Mouse (Mus musculus) neural tube, embryonic 15.5 days (tissue): ENCODE data around the gene Akt1. TPM values are rescaled to one million over a fixed set of nuclear protein-coding genes. Genes with fewer than 3 reads are reported as not detected.

Source experiments
- ATAC-seq: fragments of 200-750 bp; cut with Nextera tagmentation; 2 replicates; pipeline ENCODE4 v1.8.0; 2017; ENCODE audit warnings: mild to moderate bottlenecking, moderate TSS enrichment, moderate library complexity; ENCODE audit not compliant: low FRiP score
- H3K27ac ChIP-seq: fragments of 300-500 bp; sonication (generic); replicated peaks from 2 replicates; pipeline ENCODE4 v1.5.1; 2015; ENCODE audit warnings: mild to moderate bottlenecking, inconsistent platforms
- H3K27me3 ChIP-seq: fragments of 300-500 bp; sonication (generic); replicated peaks from 2 replicates; pipeline ENCODE4 v1.6.1; 2015; ENCODE audit warnings: inconsistent platforms
- H3K36me3 ChIP-seq: fragments of 300-500 bp; sonication (generic); 2 replicates; pipeline ENCODE4 v1.6.1; 2015; ENCODE audit warnings: inconsistent platforms
- H3K4me1 ChIP-seq: fragments of 300-500 bp; sonication (generic); 2 replicates; pipeline ENCODE4 v1.6.1; 2015; ENCODE audit warnings: inconsistent platforms
- H3K4me2 ChIP-seq: fragments of 300-500 bp; sonication (generic); 2 replicates; pipeline ENCODE4 v1.6.1; 2015; ENCODE audit warnings: inconsistent platforms, mild to moderate bottlenecking, moderate library complexity
- H3K4me3 ChIP-seq: fragments of 300-500 bp; sonication (generic); replicated peaks from 2 replicates; pipeline ENCODE4 v1.5.1; 2015; ENCODE audit warnings: mild to moderate bottlenecking, inconsistent platforms
- H3K9ac ChIP-seq: fragments of 300-500 bp; sonication (generic); replicated peaks from 2 replicates; pipeline ENCODE4 v1.6.1; 2015; ENCODE audit warnings: mild to moderate bottlenecking, inconsistent platforms
- H3K9me3 ChIP-seq: fragments of 300-500 bp; sonication (generic); replicated peaks from 2 replicates; pipeline ENCODE4 v1.6.1; 2016; ENCODE audit warnings: inconsistent platforms
- WGBS: fragments of 180-500 bp; shearing (Covaris S2); methylation state at CpG from one replicate; pipeline ENCODE4 v1.1.7; 2015; ENCODE audit warnings: mixed read lengths; 5-methylcytosine and 5-hydroxymethylcytosine counted together
- polyA plus RNA-seq: library from polyadenylated mRNA; unstranded; fragments of >200 nt; fragmentation: Nextera tagmentation; extraction: Ambion mirVana; gene quantifications from 2 replicates; pipeline ENCODE4 v1.2.1, GENCODE M21; 2015

Gene Akt1
- polyA plus RNA-seq, 1 experiment from 2014 or later, result 120 TPM

GRCm38 (mm10) chr12:112679027-112679996 is 4.6 kb upstream of the Akt1 start:
- Histone ChIP-seq H3K9me3 (no peaks in the 10 kb centered on the region), H3K4me1 (peaks cover 44% of the 10 kb centered on the region), H3K27me3 (peaks cover 43% of the 10 kb centered on the region), H3K4me2 (peak overlapping the region; percentile 96), H3K27ac (no peak overlapping the region), H3K36me3 (no peaks in the 10 kb centered on the region), H3K9ac (peak overlapping the region; percentile 47), H3K4me3 (peak overlapping the region; percentile 54)
- 0 out of 2 replicates have a peak, but pooled peaks have one; percentile 27 for ATAC-seq
- 4% methylated on average over 70 of the region's 87 CpGs for WGBS

GRCm38 (mm10) chr12:112678555-112679026 is 3.9 kb upstream of the Akt1 start, which contains the start of gene Zbtb42:
Gene Zbtb42 (plus strand): TSS chr12:112678828.
- H3K4me2 ChIP-seq, result peak within 1 kb of the TSS; percentile 96
- H3K27ac ChIP-seq, result no peak within 1 kb of the TSS
- H3K4me1 ChIP-seq, result peaks cover 45% of the 10 kb centered on the region
- peaks cover 43% of the 10 kb centered on the region for H3K27me3 ChIP-seq
- peak within 1 kb of the TSS; percentile 47 for H3K9ac ChIP-seq
- peak within 1 kb of the TSS; percentile 54 for H3K4me3 ChIP-seq
- no peaks in the 10 kb centered on the region for H3K9me3 ChIP-seq
- WGBS, result 0% methylated on average over 48 of the region's 60 CpGs
- H3K36me3 ChIP-seq, result no peaks in the 10 kb centered on the region
- ATAC-seq, result no peak

GRCm38 (mm10) chr12:112677943-112678554 is 3.4 kb upstream of the Akt1 start:
- Histone ChIP-seq H3K4me3 (peak overlapping the region; percentile 54), H3K27me3 (peaks cover 43% of the 10 kb centered on the region), H3K9ac (peak overlapping the region; percentile 47; the same call in 1 of the 2 replicates), H3K27ac (no peak overlapping the region), H3K4me2 (peak overlapping the region; percentile 96), H3K9me3 (no peaks in the 10 kb centered on the region), H3K4me1 (peaks cover 46% of the 10 kb centered on the region), H3K36me3 (no peaks in the 10 kb centered on the region)
- ATAC-seq, result no peak
- WGBS, result 18% methylated on average over 19 of the region's 19 CpGs

DNA sequence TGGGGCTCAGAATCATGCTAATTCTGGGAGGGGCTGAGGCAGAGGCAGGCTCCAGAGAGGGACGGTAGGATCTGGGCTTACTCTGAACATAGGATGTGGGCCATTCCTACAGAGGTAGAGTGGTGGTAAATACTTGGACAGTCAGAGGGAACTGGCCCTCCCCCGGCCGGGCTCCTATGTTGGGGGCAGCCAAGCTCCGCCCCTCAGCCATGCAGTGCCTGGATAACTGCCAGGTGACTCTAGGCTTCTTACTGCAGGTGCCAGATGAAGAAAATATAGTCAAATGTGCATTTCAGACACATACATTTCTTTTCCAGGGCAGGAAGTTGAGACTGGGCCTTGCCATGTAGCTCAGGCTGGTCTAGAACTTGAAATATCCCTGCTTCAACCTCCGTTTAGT is 2.4 kb upstream of the Akt1 start:
- H3K4me2 ChIP-seq, result no peak overlapping the region
- no peaks in the 10 kb centered on the region for H3K9me3 ChIP-seq
- no peak overlapping the region for H3K9ac ChIP-seq
- H3K4me1 ChIP-seq, result peaks cover 56% of the 10 kb centered on the region
- H3K27ac ChIP-seq, result no peak overlapping the region
- no peak for ATAC-seq
- H3K4me3 ChIP-seq, result no peak overlapping the region
- peaks cover 43% of the 10 kb centered on the region for H3K27me3 ChIP-seq
- 61% methylated on average over 5 of the region's 5 CpGs for WGBS
- H3K36me3 ChIP-seq, result no peaks in the 10 kb centered on the region

- H3K4me3 ChIP-seq, result peak overlapping the region; percentile 90
- peaks cover 6% of the 10 kb centered on the region; the same call in 1 of the 2 replicates for H3K36me3 ChIP-seq
- peak overlapping the region; percentile 95 for H3K4me2 ChIP-seq
- no peaks in the 10 kb centered on the region for H3K9me3 ChIP-seq
- H3K4me1 ChIP-seq, result peaks cover 72% of the 10 kb centered on the region
- 0 out of 2 replicates have a peak overlapping the region, but pooled peaks have one; percentile 97 for H3K9ac ChIP-seq
- peak; percentile 41 for ATAC-seq
- H3K27me3 ChIP-seq, result peaks cover 29% of the 10 kb centered on the region
- WGBS, result 15% methylated on average over 18 of the region's 18 CpGs
- peak overlapping the region; percentile 93 for H3K27ac ChIP-seq
Measured at GRCm38 (mm10) chr12:112675245-112676035, 756 bp upstream of the Akt1 start.

DNA sequence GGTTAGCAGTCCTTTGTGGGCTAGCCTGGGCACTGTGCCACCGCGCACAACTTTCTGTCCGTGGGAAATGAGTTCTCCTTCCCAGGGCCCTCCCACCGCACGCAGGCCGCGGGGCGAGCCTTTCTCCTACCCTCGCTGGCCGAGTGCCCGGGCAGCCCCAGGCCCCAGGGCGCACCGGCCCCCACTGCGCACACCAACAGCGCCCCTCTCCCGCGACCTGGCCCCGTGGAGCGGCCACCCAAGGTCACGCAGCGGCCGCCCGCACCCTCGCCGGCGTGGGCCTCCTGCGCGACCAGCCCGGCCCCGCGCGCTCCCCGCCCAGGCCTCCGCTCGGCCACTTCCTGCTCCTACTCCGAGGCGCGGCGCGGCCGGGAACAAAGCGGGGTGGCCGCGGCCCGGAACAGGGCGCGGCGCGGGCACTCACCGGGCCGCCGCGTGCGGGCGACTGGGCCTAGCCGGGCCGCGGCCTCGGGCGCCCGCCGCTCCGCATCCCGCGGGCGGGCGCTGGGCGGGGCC is 1.1 kb downstream of the Akt1 start:
- peak overlapping the region; percentile 97 for H3K9ac ChIP-seq
- H3K4me1 ChIP-seq, result peaks cover 69% of the 10 kb centered on the region
- H3K4me3 ChIP-seq, result peak overlapping the region; percentile 90
- no peaks in the 10 kb centered on the region for H3K9me3 ChIP-seq
- peak overlapping the region; percentile 95 for H3K4me2 ChIP-seq
- peak overlapping the region; percentile 93 for H3K27ac ChIP-seq
- ATAC-seq, result 0 out of 2 replicates have a peak, but pooled peaks have one; percentile 6
- H3K27me3 ChIP-seq, result peaks cover 13% of the 10 kb centered on the region
- WGBS, result under 1% methylated on average over 63 of the region's 68 CpGs
- H3K36me3 ChIP-seq, result peaks cover 24% of the 10 kb centered on the region

GRCm38 (mm10) chr12:112672744-112673575 is 1.7 kb downstream of the Akt1 start:
- Histone ChIP-seq H3K4me2 (peak overlapping the region; percentile 95), H3K9me3 (no peaks in the 10 kb centered on the region), H3K36me3 (peaks cover 31% of the 10 kb centered on the region), H3K4me3 (peak overlapping the region; percentile 90), H3K27ac (peak overlapping the region; percentile 93), H3K9ac (peak overlapping the region; percentile 97), H3K4me1 (peaks cover 69% of the 10 kb centered on the region), H3K27me3 (peaks cover 10% of the 10 kb centered on the region)
- WGBS, result 5% methylated on average over 20 of the region's 21 CpGs
- ATAC-seq, result no peak

DNA sequence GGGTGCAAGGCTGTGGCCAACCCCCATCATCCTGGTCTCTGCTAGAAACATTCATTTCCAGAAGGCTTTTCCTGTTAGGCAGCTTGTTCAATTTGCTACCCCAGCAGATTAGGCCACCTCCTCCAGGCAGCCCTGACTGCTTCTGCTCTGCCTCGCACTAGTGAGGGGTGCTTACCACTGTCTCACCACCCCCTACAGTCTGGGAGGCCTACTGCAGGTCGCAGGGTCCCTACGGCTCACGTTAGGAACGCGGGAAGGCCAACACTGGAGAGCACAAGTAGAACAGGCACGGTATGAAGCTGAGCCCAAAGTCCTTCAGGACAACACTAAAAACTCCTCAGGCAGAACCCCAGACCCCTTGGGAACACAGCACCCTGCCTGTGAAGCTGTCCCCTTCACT is 2.8 kb downstream of the Akt1 start:
- H3K4me2 ChIP-seq, result peak overlapping the region; percentile 95
- H3K9ac ChIP-seq, result peak overlapping the region; percentile 97
- no peaks in the 10 kb centered on the region for H3K9me3 ChIP-seq
- H3K27me3 ChIP-seq, result no peaks in the 10 kb centered on the region
- peaks cover 72% of the 10 kb centered on the region for H3K4me1 ChIP-seq
- 81% methylated on average over 7 of the region's 7 CpGs for WGBS
- peaks cover 31% of the 10 kb centered on the region for H3K36me3 ChIP-seq
- H3K27ac ChIP-seq, result no peak overlapping the region
- peak overlapping the region; percentile 90 for H3K4me3 ChIP-seq
- no peak for ATAC-seq

- peak overlapping the region; percentile 95 for H3K4me2 ChIP-seq
- peaks cover 31% of the 10 kb centered on the region for H3K36me3 ChIP-seq
- peaks cover 82% of the 10 kb centered on the region for H3K4me1 ChIP-seq
- no peak overlapping the region for H3K9ac ChIP-seq
- no peaks in the 10 kb centered on the region for H3K9me3 ChIP-seq
- WGBS, result 40% methylated on average over 9 of the region's 9 CpGs
- ATAC-seq, result no peak
- H3K4me3 ChIP-seq, result no peak overlapping the region
- H3K27me3 ChIP-seq, result no peaks in the 10 kb centered on the region
- no peak overlapping the region; the same call in 1 of the 2 replicates for H3K27ac ChIP-seq
Measured at GRCm38 (mm10) chr12:112670718-112671393, 3.8 kb downstream of the Akt1 start.
